Mouse (Mus musculus) embryonic fibroblast, embryonic 13.5 days (primary cell): ENCODE measurements around the gene C2cd4d.

Experiments used
- CTCF ChIP-seq: IDR thresholded peaks from 2 replicates; pipeline ENCODE4 v1.5.1; 2011; ENCODE audit warnings: mild to moderate bottlenecking, control low read depth, low read length, moderate library complexity, borderline replicate concordance; ENCODE audit not compliant: insufficient read depth
- POLR2A ChIP-seq: IDR thresholded peaks from 2 replicates; pipeline ENCODE4 v1.6.1; 2011; ENCODE audit warnings: low read depth, mild to moderate bottlenecking, control low read depth, low read length, moderate library complexity

- TF ChIP-seq CTCF, result no peak
- no peak for TF ChIP-seq POLR2A
Measured at GRCm38 (mm10) chr3:94398217-94398616, 36.0 kb downstream of the C2cd4d start, which contains the start of gene Lingo4.
